Mouse (Mus musculus) heart, embryonic 11.5 days (tissue): ENCODE measurements around the gene Ltbp1. TPM values are rescaled to one million over a fixed set of nuclear protein-coding genes. Genes with fewer than 3 reads are reported as not detected.

Experiments used
- ATAC-seq: fragments of 200-750 bp; cut with Nextera tagmentation; replicated peaks from 2 replicates; pipeline ENCODE4 v1.8.0; 2017; ENCODE audit warnings: moderate library complexity; ENCODE audit not compliant: insufficient number of reproducible peaks, low FRiP score, low TSS enrichment
- H3K27ac ChIP-seq: fragments of 300-500 bp; sonication (generic); 2 replicates; pipeline ENCODE4 v1.5.1; 2014; ENCODE audit warnings: mild to moderate bottlenecking, low read depth, low read length
- H3K27me3 ChIP-seq: fragments of 300-500 bp; sonication (generic); 2 replicates; pipeline ENCODE4 v1.6.1; 2014; ENCODE audit warnings: mild to moderate bottlenecking, low read length, mixed read lengths; ENCODE audit not compliant: control insufficient read depth, insufficient read depth
- H3K36me3 ChIP-seq: fragments of 300-500 bp; sonication (generic); 2 replicates; pipeline ENCODE4 v1.6.1; 2014; ENCODE audit warnings: mild to moderate bottlenecking, low read length, moderate library complexity, mixed read lengths; ENCODE audit not compliant: control insufficient read depth, insufficient read depth
- H3K4me1 ChIP-seq: fragments of 300-500 bp; sonication (generic); 2 replicates; pipeline ENCODE4 v1.6.1; 2014; ENCODE audit warnings: low read length; ENCODE audit not compliant: control insufficient read depth, insufficient read depth
- H3K4me2 ChIP-seq: fragments of 300-500 bp; sonication (generic); 2 replicates; pipeline ENCODE4 v1.6.1; 2014; ENCODE audit warnings: mild to moderate bottlenecking, moderate library complexity
- H3K4me3 ChIP-seq: fragments of 300-500 bp; sonication (generic); 2 replicates; pipeline ENCODE4 v1.5.1; 2014; ENCODE audit warnings: low read depth, low read length
- H3K9ac ChIP-seq: fragments of 300-500 bp; sonication (generic); 2 replicates; pipeline ENCODE4 v1.6.1; 2014; ENCODE audit warnings: mild to moderate bottlenecking, low read depth, low read length, moderate library complexity
- H3K9me3 ChIP-seq: fragments of 300-500 bp; sonication (generic); replicated peaks from 2 replicates; pipeline ENCODE4 v1.6.1; 2016; ENCODE audit warnings: low read length; ENCODE audit not compliant: control insufficient read depth
- WGBS: fragments of 180-500 bp; shearing (Covaris S2); extraction: QIAGEN DNeasy Blood & Tissue Kit; methylation state at CpG from one replicate; pipeline ENCODE4 v1.1.7; 2014; ENCODE audit not compliant: insufficient replicate concordance; 5-methylcytosine and 5-hydroxymethylcytosine counted together
- polyA plus RNA-seq: library from polyadenylated mRNA; unstranded; fragments of >200 nt; fragmentation: Nextera tagmentation; extraction: Ambion mirVana; gene quantifications from 2 replicates; pipeline ENCODE4 v1.2.1, GENCODE M21; 2014

Ltbp1 gene
- polyA plus RNA-seq, 1 experiment from 2014 or later = 45.4 TPM

DNA sequence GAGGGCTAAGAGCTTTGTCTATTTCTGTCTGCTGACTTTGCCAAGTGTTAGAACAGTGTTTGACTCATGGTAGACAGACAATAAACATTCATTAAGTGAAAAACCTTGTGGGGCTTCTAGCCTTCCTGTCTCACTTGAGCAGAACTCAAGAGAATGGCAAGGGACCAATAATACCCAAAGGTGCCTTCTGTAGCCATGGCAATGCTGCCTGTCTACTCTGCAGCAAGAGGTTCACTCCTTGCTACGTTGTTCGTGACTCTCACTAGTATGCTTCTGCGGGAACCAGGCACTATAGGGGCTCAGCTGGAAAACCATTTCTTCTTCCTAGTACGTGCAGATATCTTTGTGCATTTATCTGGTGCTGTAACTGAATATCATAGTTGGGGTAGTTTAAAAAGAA lies 205.2 kb downstream of the Ltbp1 start:
- H3K4me1 ChIP-seq = no peaks in the 10 kb centered on the region
- WGBS = 92% methylated on average over 4 of the region's 4 CpGs

DNA sequence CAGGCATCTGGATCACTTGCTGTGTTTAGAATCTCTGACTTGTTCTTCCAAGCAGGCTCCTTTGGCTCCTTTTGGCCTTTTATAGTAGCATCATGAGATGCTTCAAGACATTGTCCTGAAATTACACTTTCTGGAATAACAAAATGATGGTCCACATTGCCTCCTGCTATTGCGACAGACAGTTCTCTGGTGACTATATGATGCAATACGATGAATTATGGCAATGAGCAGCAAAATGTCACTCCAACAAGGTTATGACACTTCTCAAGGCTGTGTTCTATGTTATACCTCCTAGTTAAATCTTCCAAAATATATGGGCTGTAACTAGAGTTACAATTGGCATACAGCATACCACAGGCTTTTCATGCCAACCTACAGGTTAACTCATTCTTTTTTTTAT lies 211.0 kb downstream of the Ltbp1 start:
- WGBS = 91% methylated on average over 2 of the region's 2 CpGs
- H3K9me3 ChIP-seq = no peaks in the 10 kb centered on the region
- H3K27ac ChIP-seq = no peak overlapping the region
- H3K4me1 ChIP-seq = no peaks in the 10 kb centered on the region
- no peak overlapping the region for H3K4me3 ChIP-seq
- no peak overlapping the region for H3K4me2 ChIP-seq
- H3K36me3 ChIP-seq = no peaks in the 10 kb centered on the region
- ATAC-seq = no peak
- no peaks in the 10 kb centered on the region for H3K27me3 ChIP-seq
- H3K9ac ChIP-seq = no peak overlapping the region

More for the DNA sequence above, 205.2 kb downstream of the Ltbp1 start:
- Histone ChIP-seq H3K9ac (no peak overlapping the region), H3K27ac (no peak overlapping the region), H3K27me3 (no peaks in the 10 kb centered on the region), H3K36me3 (0 out of 2 replicates have a peak, but pooled peaks cover 2% of the 10 kb centered on the region), H3K4me2 (no peak overlapping the region), H3K9me3 (no peaks in the 10 kb centered on the region), H3K4me3 (no peak overlapping the region)
- ATAC-seq = no peak

DNA sequence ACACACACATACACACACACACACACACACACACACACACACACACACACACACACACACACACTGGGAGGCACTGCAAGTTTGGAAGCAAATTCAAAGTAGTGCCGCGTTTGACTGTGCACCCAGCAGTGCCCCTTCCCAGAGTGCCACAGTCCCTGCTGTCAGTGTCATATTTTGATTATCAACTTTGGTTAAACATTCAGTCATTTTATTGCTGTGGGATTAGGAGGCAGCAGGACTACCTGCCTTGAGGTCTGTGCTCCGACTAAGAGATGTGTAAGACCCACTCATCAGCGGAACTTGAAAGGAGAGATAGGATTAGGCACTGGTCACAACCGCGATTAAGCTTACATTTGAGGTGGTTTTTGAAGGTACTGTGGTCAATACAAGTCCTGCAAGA lies 213.3 kb downstream of the Ltbp1 start:
- no peak for ATAC-seq
- H3K9me3 ChIP-seq = no peaks in the 10 kb centered on the region
- H3K27me3 ChIP-seq = no peaks in the 10 kb centered on the region
- no peak overlapping the region for H3K4me2 ChIP-seq
- no peaks in the 10 kb centered on the region for H3K4me1 ChIP-seq
- H3K36me3 ChIP-seq = no peaks in the 10 kb centered on the region
- no peak overlapping the region for H3K9ac ChIP-seq
- H3K4me3 ChIP-seq = no peak overlapping the region
- WGBS = 89% methylated on average over 6 of the region's 6 CpGs
- H3K27ac ChIP-seq = no peak overlapping the region

DNA sequence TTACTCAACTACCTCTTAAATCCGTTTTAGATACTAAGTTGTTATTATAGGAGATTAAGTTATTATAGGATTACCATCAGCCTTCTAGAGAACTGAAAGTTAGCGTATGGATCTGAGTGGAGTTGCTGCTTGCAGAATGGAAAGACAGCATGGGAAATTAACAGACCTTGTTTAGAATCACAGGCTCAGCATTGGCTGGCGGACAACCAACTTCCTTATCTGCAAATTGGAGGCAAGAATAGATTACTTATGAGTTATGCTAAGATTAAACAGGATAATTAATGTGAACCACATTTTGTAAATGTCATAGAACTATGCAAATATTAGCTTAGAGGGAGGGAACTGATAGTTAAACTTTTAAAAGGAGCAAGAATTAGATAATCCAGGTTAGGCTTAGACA lies 223.0 kb downstream of the Ltbp1 start:
- no peak overlapping the region for H3K9ac ChIP-seq
- WGBS = 82% methylated on average over 3 of the region's 3 CpGs
- no peak for ATAC-seq
- no peak overlapping the region for H3K4me2 ChIP-seq
- peaks cover 8% of the 10 kb centered on the region; the same call in 1 of the 2 replicates for H3K36me3 ChIP-seq
- H3K27ac ChIP-seq = no peak overlapping the region
- no peak overlapping the region for H3K4me3 ChIP-seq
- H3K27me3 ChIP-seq = no peaks in the 10 kb centered on the region
- no peaks in the 10 kb centered on the region for H3K4me1 ChIP-seq
- H3K9me3 ChIP-seq = no peaks in the 10 kb centered on the region

DNA sequence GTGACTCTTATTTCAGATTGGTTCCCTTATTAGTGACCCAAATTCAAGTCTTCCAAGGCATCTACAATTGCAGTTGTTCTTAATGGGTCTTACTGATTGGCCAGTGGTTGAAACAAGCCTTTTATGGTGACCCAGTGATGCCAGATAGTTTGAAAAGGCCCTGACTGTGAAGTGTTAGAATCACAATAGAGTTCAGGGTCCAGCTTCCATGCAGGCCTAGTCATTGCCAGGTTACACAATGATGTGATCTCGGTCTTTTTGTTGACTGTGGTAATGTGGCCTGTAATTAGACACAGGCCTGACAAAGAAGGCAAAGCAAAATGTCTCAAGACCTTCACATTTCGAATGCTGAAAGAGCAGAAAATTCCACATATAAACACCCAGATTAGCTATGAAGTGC lies 227.8 kb downstream of the Ltbp1 start:
- Histone ChIP-seq H3K36me3 (no peaks in the 10 kb centered on the region), H3K27ac (no peak overlapping the region), H3K4me3 (no peak overlapping the region), H3K4me2 (no peak overlapping the region), H3K9ac (no peak overlapping the region), H3K9me3 (no peaks in the 10 kb centered on the region), H3K4me1 (no peaks in the 10 kb centered on the region), H3K27me3 (no peaks in the 10 kb centered on the region)
- WGBS = 67% methylated on average over 2 of the region's 2 CpGs
- ATAC-seq = no peak

DNA sequence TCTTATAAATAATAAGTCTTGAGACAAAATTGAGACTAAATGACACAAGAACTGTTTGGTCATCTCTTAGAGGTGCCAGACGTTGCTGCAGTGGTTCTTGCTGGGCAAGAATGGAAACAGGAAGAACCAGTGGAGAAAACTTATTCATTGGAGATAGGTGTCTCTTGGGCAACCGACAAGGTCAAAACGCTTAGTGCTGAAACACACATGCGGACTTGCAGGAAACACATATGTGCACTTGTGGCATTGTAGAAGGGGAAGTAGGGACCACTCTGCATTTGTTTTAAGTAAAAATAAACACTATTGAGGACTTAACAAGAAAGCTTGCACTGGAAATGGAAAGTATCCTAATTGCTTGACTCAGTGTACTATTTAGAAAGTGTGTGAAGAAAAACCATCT lies 228.6 kb downstream of the Ltbp1 start:
- no peaks in the 10 kb centered on the region for H3K27me3 ChIP-seq
- no peak overlapping the region for H3K4me2 ChIP-seq
- H3K4me1 ChIP-seq = no peaks in the 10 kb centered on the region
- H3K9me3 ChIP-seq = no peaks in the 10 kb centered on the region
- no peak overlapping the region for H3K27ac ChIP-seq
- ATAC-seq = no peak
- WGBS = 85% methylated on average over 4 of the region's 4 CpGs
- no peaks in the 10 kb centered on the region for H3K36me3 ChIP-seq
- no peak overlapping the region for H3K4me3 ChIP-seq
- no peak overlapping the region for H3K9ac ChIP-seq

DNA sequence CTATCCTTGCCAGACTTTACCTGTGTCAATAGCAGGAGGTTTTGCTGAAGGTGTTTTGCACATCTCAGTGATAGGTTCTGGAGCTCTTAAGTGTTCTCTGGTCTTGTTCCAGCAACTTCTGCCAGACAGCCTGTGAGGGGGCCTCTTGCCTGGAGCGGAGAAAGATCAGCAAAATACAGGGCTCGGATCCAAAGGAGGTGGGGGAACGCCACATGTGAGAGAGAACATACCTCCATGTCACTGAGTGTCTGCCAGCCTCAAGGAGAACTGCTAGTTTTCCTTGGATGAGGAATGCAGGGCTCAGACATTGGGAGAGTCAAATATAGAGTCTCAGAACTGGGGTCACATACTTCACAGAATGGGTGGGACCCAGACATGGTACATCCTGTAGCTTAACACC lies 230.4 kb downstream of the Ltbp1 start:
- H3K4me3 ChIP-seq = no peak overlapping the region
- H3K9me3 ChIP-seq = no peaks in the 10 kb centered on the region
- H3K27me3 ChIP-seq = no peaks in the 10 kb centered on the region
- H3K27ac ChIP-seq = no peak overlapping the region
- ATAC-seq = no peak
- no peak overlapping the region for H3K4me2 ChIP-seq
- 74% methylated on average over 3 of the region's 3 CpGs for WGBS
- no peak overlapping the region for H3K9ac ChIP-seq
- no peaks in the 10 kb centered on the region for H3K36me3 ChIP-seq
- H3K4me1 ChIP-seq = no peaks in the 10 kb centered on the region

DNA sequence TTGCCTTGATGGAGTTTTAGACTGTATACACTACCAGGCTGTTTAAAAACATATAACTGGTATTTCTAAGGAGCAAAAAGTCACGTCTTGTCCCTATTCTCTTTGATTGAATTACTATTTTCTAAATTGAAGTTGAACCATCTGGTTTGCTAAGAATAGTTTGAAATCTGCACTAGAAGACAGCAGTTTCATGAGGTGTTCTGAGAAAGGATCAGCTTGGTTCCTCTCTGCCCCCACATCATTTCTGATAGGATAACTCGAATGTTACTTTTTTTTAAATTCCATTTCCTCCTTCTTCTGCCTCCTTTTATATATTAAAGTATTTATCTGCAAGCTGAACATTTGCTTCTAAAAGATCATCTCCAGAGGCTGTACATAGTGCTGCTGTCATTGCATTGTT lies 231.2 kb downstream of the Ltbp1 start:
- WGBS = 82% methylated on average over 2 of the region's 2 CpGs
- Histone ChIP-seq H3K36me3 (no peaks in the 10 kb centered on the region), H3K9me3 (no peaks in the 10 kb centered on the region), H3K4me2 (no peak overlapping the region), H3K9ac (no peak overlapping the region), H3K4me3 (no peak overlapping the region), H3K27me3 (no peaks in the 10 kb centered on the region), H3K27ac (no peak overlapping the region), H3K4me1 (no peaks in the 10 kb centered on the region)
- ATAC-seq = no peak

DNA sequence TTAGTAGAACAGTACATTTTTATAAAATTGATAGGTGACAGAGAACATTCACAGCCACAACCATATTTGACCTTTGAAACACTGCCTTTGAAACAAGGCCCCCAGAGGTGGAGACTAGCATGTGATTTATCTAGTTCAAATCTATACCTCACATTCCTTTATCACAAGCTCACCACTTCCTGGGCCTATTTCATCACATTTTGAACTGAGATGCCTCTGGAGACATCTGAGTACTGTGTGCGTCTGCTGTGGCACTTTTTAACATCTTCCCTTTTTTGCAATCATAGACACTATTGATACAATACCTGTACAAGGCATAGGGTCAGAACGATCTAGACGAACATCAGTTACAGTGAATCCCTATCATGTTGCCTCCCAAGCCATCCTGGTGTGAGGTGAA lies 232.1 kb downstream of the Ltbp1 start:
- no peak for ATAC-seq
- H3K9ac ChIP-seq = no peak overlapping the region
- no peaks in the 10 kb centered on the region for H3K36me3 ChIP-seq
- H3K4me1 ChIP-seq = no peaks in the 10 kb centered on the region
- no peaks in the 10 kb centered on the region for H3K9me3 ChIP-seq
- 91% methylated on average over 3 of the region's 3 CpGs for WGBS
- no peaks in the 10 kb centered on the region for H3K27me3 ChIP-seq
- H3K4me3 ChIP-seq = no peak overlapping the region
- H3K27ac ChIP-seq = no peak overlapping the region
- no peak overlapping the region for H3K4me2 ChIP-seq
